Mouse (Mus musculus) c-Kit-positive CD71-positive TER-119-negative erythroid progenitor cells, embryonic 14.5 days (primary cell): ENCODE data around the gene Gm5458.
"Not testable (repeated sequence)": the region's sequence is repeated elsewhere in the genome, so short reads cannot be mapped to it uniquely, and the experiment has no call there.

Source experiments
- DNase-seq: peaks from one replicate; pipeline ENCODE4 v3.0.0-alpha.2; 2013; ENCODE audit warnings: low read depth

The Gm5458 gene

GRCm38 (mm10) chr14:19602481-19602880 lies at the start of gene Gm5458:
Gene Gm5458, minus strand, starts transcription at chr14:19602581.
- not testable (repeated sequence) for DNase-seq

DNA sequence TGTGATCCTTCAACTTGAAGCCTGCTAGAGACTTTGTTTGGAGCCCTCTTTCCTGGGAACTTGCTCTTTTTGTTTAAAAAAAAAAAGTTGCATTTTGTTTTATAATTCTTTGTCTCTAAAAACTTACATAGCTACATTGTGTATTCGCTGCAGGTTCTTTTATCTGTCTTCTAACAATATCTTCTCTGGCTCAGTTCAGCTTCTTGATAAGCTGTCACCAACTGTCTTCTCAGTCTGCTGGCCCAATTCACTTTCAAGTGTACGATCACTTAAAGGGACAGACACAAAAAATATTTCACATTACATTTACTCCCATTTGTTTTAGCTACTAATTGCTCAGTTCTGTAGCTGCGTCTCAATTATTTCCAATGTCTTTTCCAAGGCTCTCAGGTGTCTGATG lies 43.9 kb upstream of the Gm5458 start:
- no peak for DNase-seq

- not testable (repeated sequence) for DNase-seq
Observed at GRCm38 (mm10) chr14:19584804-19585667, 17.3 kb downstream of the Gm5458 start, which contains the start of gene Gm2237. Gene Gm2237, minus strand, starts transcription at chr14:19585135.

DNA sequence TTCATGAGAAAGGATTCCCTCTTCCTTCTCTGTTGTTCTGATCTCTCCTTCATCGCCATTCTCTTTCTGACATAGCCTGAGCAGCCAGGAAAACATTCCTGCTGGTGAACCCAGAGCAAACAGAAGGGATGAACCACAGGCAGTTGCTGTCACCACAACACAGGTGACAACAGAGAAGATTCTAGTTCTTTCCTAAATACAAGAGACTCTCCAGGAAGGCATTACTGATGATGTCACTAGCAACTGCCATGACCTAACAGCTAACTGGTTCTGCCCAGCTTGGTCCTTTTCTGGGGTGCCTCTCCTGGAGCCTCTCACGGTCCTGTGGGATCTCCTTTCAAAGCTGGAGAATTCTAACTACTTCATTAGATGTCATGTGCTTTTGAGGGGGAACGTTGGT lies 52.5 kb downstream of the Gm5458 start, which contains the start of gene Gm2244:
Gene Gm2244 (minus strand): TSS at position 101 of the 400 bp plus-strand sequence.
- not testable (repeated sequence) for DNase-seq
